Mouse (Mus musculus): ENCODE measurements at regions not wholly inside any gene's neighbourhood (a gene's known extent, or its start where the extent isn't known, plus 50 kb on each side); places are given as distances from the start of the nearest gene placed in this dataset.

GRCm38 (mm10) chr1:76036316-76036715 lies 490.2 kb downstream of the Slc4a3 start:
- Histone ChIP-seq H3K4me1 (peaks cover 22% of the 10 kb centered on the region), H3K36me3 (replicated peaks) (no peaks in the 10 kb centered on the region), H3K27ac (replicated peaks) (no peak overlapping the region), H3K27me3 (replicated peaks; ENCODE audit: low read depth, poor library complexity, severe bottlenecking) (no peaks in the 10 kb centered on the region), H3K4me3 (no peak overlapping the region), H3K9me3 (no peaks in the 10 kb centered on the region)
- DNase-seq (ENCODE audit: low spot score): no peak
- 34% methylated on average over 3 of the region's 3 CpGs for WGBS

GRCm38 (mm10) chr1:76039029-76039655 lies 493.1 kb downstream of the Slc4a3 start:
- no peaks in the 10 kb centered on the region for H3K9me3 ChIP-seq
- H3K4me1 ChIP-seq: peaks cover 18% of the 10 kb centered on the region; the same call in 1 of the 2 replicates
- peak; percentile 29 for DNase-seq (ENCODE audit: low spot score)
- H3K27ac ChIP-seq (replicated peaks): 0 out of 2 replicates have a peak overlapping the region, but pooled peaks have one; percentile 19
- H3K4me3 ChIP-seq: no peak overlapping the region
- no peaks in the 10 kb centered on the region for H3K27me3 ChIP-seq (replicated peaks; ENCODE audit: low read depth, poor library complexity, severe bottlenecking)
- H3K36me3 ChIP-seq (replicated peaks): no peaks in the 10 kb centered on the region
- WGBS: 59% methylated on average over 4 of the region's 4 CpGs

- 81% methylated on average over 4 of the region's 4 CpGs for WGBS
- H3K4me3 ChIP-seq: no peak overlapping the region
- H3K27me3 ChIP-seq (replicated peaks; ENCODE audit: low read depth, poor library complexity, severe bottlenecking): no peaks in the 10 kb centered on the region
- no peak overlapping the region for H3K27ac ChIP-seq (replicated peaks)
- no peaks in the 10 kb centered on the region for H3K9me3 ChIP-seq
- H3K4me1 ChIP-seq: peaks cover 18% of the 10 kb centered on the region; the same call in 1 of the 2 replicates
- H3K36me3 ChIP-seq (replicated peaks): no peaks in the 10 kb centered on the region
- no peak for DNase-seq (ENCODE audit: low spot score)
Observed at GRCm38 (mm10) chr1:76039661-76040060, 493.6 kb downstream of the Slc4a3 start.

- 59% methylated on average over 1 of the region's 1 CpGs for WGBS
- H3K9me3 ChIP-seq: no peaks in the 10 kb centered on the region
- no peak for DNase-seq (ENCODE audit: low spot score)
- H3K4me3 ChIP-seq: no peak overlapping the region
- H3K27ac ChIP-seq (replicated peaks): peak overlapping the region; percentile 7
- H3K4me1 ChIP-seq: peaks cover 29% of the 10 kb centered on the region
- H3K36me3 ChIP-seq (replicated peaks): no peaks in the 10 kb centered on the region
- H3K27me3 ChIP-seq (replicated peaks; ENCODE audit: low read depth, poor library complexity, severe bottlenecking): no peaks in the 10 kb centered on the region
Observed at GRCm38 (mm10) chr1:76050264-76050663, 504.2 kb downstream of the Slc4a3 start.

GRCm38 (mm10) chr1:76053378-76054171 lies 507.5 kb downstream of the Slc4a3 start:
- DNase-seq (ENCODE audit: low spot score): no peak
- Histone ChIP-seq H3K4me1 (peaks cover 26% of the 10 kb centered on the region), H3K36me3 (replicated peaks) (no peaks in the 10 kb centered on the region), H3K27me3 (replicated peaks; ENCODE audit: low read depth, poor library complexity, severe bottlenecking) (no peaks in the 10 kb centered on the region), H3K9me3 (no peaks in the 10 kb centered on the region), H3K4me3 (no peak overlapping the region), H3K27ac (replicated peaks) (0 out of 2 replicates have a peak overlapping the region, but pooled peaks have one; percentile 11)
- 75% methylated on average over 10 of the region's 10 CpGs for WGBS

GRCm38 (mm10) chr1:76065783-76066182 lies 519.7 kb downstream of the Slc4a3 start:
- H3K9me3 ChIP-seq: no peaks in the 10 kb centered on the region
- peaks cover 9% of the 10 kb centered on the region for H3K4me1 ChIP-seq
- H3K27ac ChIP-seq (replicated peaks): no peak overlapping the region
- no peaks in the 10 kb centered on the region for H3K36me3 ChIP-seq (replicated peaks)
- no peak overlapping the region for H3K4me3 ChIP-seq
- no peaks in the 10 kb centered on the region for H3K27me3 ChIP-seq (replicated peaks; ENCODE audit: low read depth, poor library complexity, severe bottlenecking)
- 84% methylated on average over 6 of the region's 6 CpGs for WGBS
- no peak for DNase-seq (ENCODE audit: low spot score)

GRCm38 (mm10) chr1:76070831-76071321 lies 524.8 kb downstream of the Slc4a3 start:
- Histone ChIP-seq H3K27me3 (replicated peaks; ENCODE audit: low read depth, poor library complexity, severe bottlenecking) (no peaks in the 10 kb centered on the region), H3K27ac (replicated peaks) (no peak overlapping the region), H3K4me3 (no peak overlapping the region), H3K4me1 (peaks cover 30% of the 10 kb centered on the region), H3K36me3 (replicated peaks) (no peaks in the 10 kb centered on the region), H3K9me3 (no peaks in the 10 kb centered on the region)
- DNase-seq (ENCODE audit: low spot score): no peak
- 78% methylated on average over 16 of the region's 16 CpGs for WGBS

GRCm38 (mm10) chr1:76075213-76075612 lies 529.1 kb downstream of the Slc4a3 start:
- no peak for DNase-seq (ENCODE audit: low spot score)
- no peaks in the 10 kb centered on the region for H3K27me3 ChIP-seq (replicated peaks; ENCODE audit: low read depth, poor library complexity, severe bottlenecking)
- H3K36me3 ChIP-seq (replicated peaks): no peaks in the 10 kb centered on the region
- H3K4me3 ChIP-seq: no peak overlapping the region
- H3K4me1 ChIP-seq: peaks cover 37% of the 10 kb centered on the region
- no peak overlapping the region for H3K27ac ChIP-seq (replicated peaks)
- WGBS: 66% methylated on average over 3 of the region's 3 CpGs
- no peaks in the 10 kb centered on the region for H3K9me3 ChIP-seq

- Histone ChIP-seq H3K27ac (replicated peaks) (no peak overlapping the region), H3K9me3 (no peaks in the 10 kb centered on the region), H3K4me3 (no peak overlapping the region), H3K36me3 (replicated peaks) (no peaks in the 10 kb centered on the region), H3K4me1 (peaks cover 39% of the 10 kb centered on the region), H3K27me3 (replicated peaks; ENCODE audit: low read depth, poor library complexity, severe bottlenecking) (no peaks in the 10 kb centered on the region)
- DNase-seq (ENCODE audit: low spot score): no peak
- 36% methylated on average over 10 of the region's 10 CpGs for WGBS
Observed at GRCm38 (mm10) chr1:76075685-76076455, 529.8 kb downstream of the Slc4a3 start.

- H3K4me3 ChIP-seq: no peak overlapping the region
- 46% methylated on average over 6 of the region's 6 CpGs for WGBS
- peaks cover 29% of the 10 kb centered on the region for H3K4me1 ChIP-seq
- H3K27ac ChIP-seq (replicated peaks): no peak overlapping the region
- no peak for DNase-seq (ENCODE audit: low spot score)
- H3K36me3 ChIP-seq (replicated peaks): no peaks in the 10 kb centered on the region
- 0 out of 2 replicates have a peak, but pooled peaks cover 5% of the 10 kb centered on the region for H3K27me3 ChIP-seq (replicated peaks; ENCODE audit: low read depth, poor library complexity, severe bottlenecking)
- H3K9me3 ChIP-seq: no peaks in the 10 kb centered on the region
Observed at GRCm38 (mm10) chr1:76080241-76080640, 534.2 kb downstream of the Slc4a3 start.

GRCm38 (mm10) chr1:76081700-76082099 lies 535.6 kb downstream of the Slc4a3 start:
- Histone ChIP-seq H3K9me3 (no peaks in the 10 kb centered on the region), H3K27ac (replicated peaks) (no peak overlapping the region), H3K4me1 (peaks cover 18% of the 10 kb centered on the region), H3K36me3 (replicated peaks) (no peaks in the 10 kb centered on the region), H3K27me3 (replicated peaks; ENCODE audit: low read depth, poor library complexity, severe bottlenecking) (0 out of 2 replicates have a peak, but pooled peaks cover 5% of the 10 kb centered on the region), H3K4me3 (no peak overlapping the region)
- no peak for DNase-seq (ENCODE audit: low spot score)
- WGBS: 54% methylated on average over 4 of the region's 4 CpGs

GRCm38 (mm10) chr1:76083273-76084036 lies 537.4 kb downstream of the Slc4a3 start:
- H3K9me3 ChIP-seq: no peaks in the 10 kb centered on the region
- peaks cover 12% of the 10 kb centered on the region for H3K4me1 ChIP-seq
- no peak overlapping the region for H3K27ac ChIP-seq (replicated peaks)
- WGBS: 93% methylated on average over 3 of the region's 3 CpGs
- no peak for DNase-seq (ENCODE audit: low spot score)
- no peak overlapping the region for H3K4me3 ChIP-seq
- 0 out of 2 replicates have a peak, but pooled peaks cover 5% of the 10 kb centered on the region for H3K27me3 ChIP-seq (replicated peaks; ENCODE audit: low read depth, poor library complexity, severe bottlenecking)
- H3K36me3 ChIP-seq (replicated peaks): no peaks in the 10 kb centered on the region

All from embryonic facial prominence, embryonic 10.5 days (tissue).